Mouse (Mus musculus) lung, adult 2 months (tissue): ENCODE results near the gene Brd1.

Experiments used
- CTCF ChIP-seq: fragments of 200-500 bp; IDR thresholded peaks from 2 replicates; pipeline ENCODE4 v1.5.1; 2011; ENCODE audit warnings: mild to moderate bottlenecking, low read length, control low read depth; ENCODE audit not compliant: insufficient read depth
- POLR2A ChIP-seq: fragments of 200-500 bp; IDR thresholded peaks from 2 replicates; pipeline ENCODE4 v1.6.1; 2011; ENCODE audit warnings: low read depth, mild to moderate bottlenecking, control low read depth, low read length, borderline replicate concordance; ENCODE audit errors: extremely low read depth

DNA sequence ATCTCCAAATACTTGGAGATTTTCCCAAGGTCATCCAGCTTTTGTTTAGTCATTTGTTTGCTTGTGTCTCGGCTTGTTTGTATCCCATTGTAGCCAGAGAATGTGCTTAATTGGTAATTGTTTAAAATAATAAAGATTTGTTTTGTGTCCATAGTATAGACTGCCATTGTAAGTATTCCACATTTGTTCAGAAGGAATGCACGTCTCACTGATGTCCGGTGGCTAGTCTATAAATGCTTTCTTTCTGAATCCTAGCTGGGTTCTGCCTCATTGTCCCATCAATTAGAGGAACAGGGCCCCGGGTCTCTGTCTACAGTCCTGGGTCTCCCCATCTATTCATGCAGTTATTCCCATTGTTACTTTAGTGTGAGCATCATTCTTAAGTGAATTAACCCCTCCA lies 68.2 kb downstream of the Brd1 start:
- TF ChIP-seq CTCF (no peak), POLR2A (no peak)
